Mouse (Mus musculus): ENCODE results near the gene Itga9. TPM values are rescaled to one million over a fixed set of nuclear protein-coding genes. Genes with fewer than 3 reads are reported as not detected.

Itga9 gene
- polyA plus RNA-seq, 1 experiment, result not detected

DNA sequence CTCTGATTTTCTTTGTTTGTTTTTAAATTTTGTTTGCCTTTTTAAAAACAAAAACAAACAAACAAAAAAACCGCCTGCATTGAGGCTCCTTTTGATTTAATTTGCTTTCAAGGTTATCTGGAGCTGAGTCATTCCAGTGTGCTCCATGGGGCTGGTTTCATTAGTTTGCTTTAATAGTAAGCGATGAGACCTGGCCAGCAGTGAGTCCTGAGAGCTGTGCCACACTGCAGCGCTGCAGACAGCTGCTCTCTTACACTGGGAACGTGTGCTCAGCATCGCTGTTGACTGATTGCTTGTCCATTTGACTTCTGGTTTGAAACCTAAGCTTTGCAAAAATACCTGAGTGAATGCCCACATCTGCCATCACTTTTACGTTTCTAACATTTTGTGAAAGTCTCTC is 26.1 kb upstream of the Itga9 start:
- WGBS, result 64% methylated on average over 6 of the region's 6 CpGs

GRCm38 (mm10) chr9:118582757-118583156 is 23.7 kb upstream of the Itga9 start:
- H3K4me3 ChIP-seq (ENCODE audit: insufficient read depth, low read depth, low read length), result no peak overlapping the region
- 73% methylated on average over 6 of the region's 6 CpGs for WGBS
- H3K4me1 ChIP-seq (ENCODE audit: control insufficient read depth, insufficient read depth, low read length), result no peaks in the 10 kb centered on the region
- no peak for TF ChIP-seq CTCF (IDR thresholded peaks at IDR 0.05; ENCODE audit: insufficient read depth, low read depth, low read length)
- TF ChIP-seq POLR2A (IDR thresholded peaks at IDR 0.05; ENCODE audit: insufficient read depth, low read depth, low read length), result no peak
- no peak overlapping the region for H3K27ac ChIP-seq (ENCODE audit: insufficient read depth, low read depth, low read length)

More for the DNA sequence above, 26.1 kb upstream of the Itga9 start:
- Histone ChIP-seq H3K4me3 (ENCODE audit: insufficient read depth, low read depth, low read length) (no peak overlapping the region), H3K27ac (ENCODE audit: insufficient read depth, low read depth, low read length) (no peak overlapping the region), H3K4me1 (ENCODE audit: control insufficient read depth, insufficient read depth, low read length) (no peaks in the 10 kb centered on the region)
- TF ChIP-seq POLR2A (IDR thresholded peaks at IDR 0.05; ENCODE audit: insufficient read depth, low read depth, low read length) (no peak), CTCF (IDR thresholded peaks at IDR 0.05; ENCODE audit: insufficient read depth, low read depth, low read length) (no peak)

DNA sequence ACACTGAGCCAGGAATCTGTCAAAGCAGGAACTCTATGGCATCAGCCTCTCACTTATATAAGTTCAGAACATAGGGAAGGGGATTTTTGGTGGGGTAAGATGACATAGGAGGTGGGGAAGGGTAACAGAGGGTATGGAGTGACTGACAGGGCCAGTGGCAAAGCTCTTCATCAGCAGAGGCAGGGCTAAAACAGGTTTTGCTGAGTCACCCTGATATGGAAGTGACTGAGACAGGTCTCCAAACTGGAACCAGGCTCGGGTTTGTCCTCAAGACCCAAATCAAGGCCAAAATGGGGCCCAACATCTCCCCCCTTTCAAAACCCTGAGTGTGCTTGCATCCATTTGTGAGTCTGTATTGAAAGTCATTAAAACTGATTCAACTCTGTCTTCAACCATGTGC is 21.7 kb upstream of the Itga9 start:
- 78% methylated on average over 1 of the region's 1 CpGs for WGBS
- Histone ChIP-seq H3K4me3 (ENCODE audit: insufficient read depth, low read depth, low read length) (no peak overlapping the region), H3K4me1 (ENCODE audit: control insufficient read depth, insufficient read depth, low read length) (no peaks in the 10 kb centered on the region), H3K27ac (ENCODE audit: insufficient read depth, low read depth, low read length) (no peak overlapping the region)
- TF ChIP-seq POLR2A (IDR thresholded peaks at IDR 0.05; ENCODE audit: insufficient read depth, low read depth, low read length), result no peak
- no peak for TF ChIP-seq CTCF (IDR thresholded peaks at IDR 0.05; ENCODE audit: insufficient read depth, low read depth, low read length)

- Histone ChIP-seq H3K4me3 (ENCODE audit: insufficient read depth, low read depth, low read length) (no peak overlapping the region), H3K27ac (ENCODE audit: insufficient read depth, low read depth, low read length) (no peak overlapping the region), H3K4me1 (ENCODE audit: control insufficient read depth, insufficient read depth, low read length) (no peaks in the 10 kb centered on the region)
- TF ChIP-seq POLR2A (IDR thresholded peaks at IDR 0.05; ENCODE audit: insufficient read depth, low read depth, low read length) (no peak), CTCF (IDR thresholded peaks at IDR 0.05; ENCODE audit: insufficient read depth, low read depth, low read length) (no peak)
- 89% methylated on average over 6 of the region's 6 CpGs for WGBS
Observed at GRCm38 (mm10) chr9:118585998-118586397, 20.5 kb upstream of the Itga9 start.

GRCm38 (mm10) chr9:118587115-118587514 is 19.4 kb upstream of the Itga9 start:
- no peak overlapping the region for H3K27ac ChIP-seq (ENCODE audit: insufficient read depth, low read depth, low read length)
- no peak overlapping the region for H3K4me3 ChIP-seq (ENCODE audit: insufficient read depth, low read depth, low read length)
- H3K4me1 ChIP-seq (ENCODE audit: control insufficient read depth, insufficient read depth, low read length), result no peaks in the 10 kb centered on the region
- TF ChIP-seq CTCF (IDR thresholded peaks at IDR 0.05; ENCODE audit: insufficient read depth, low read depth, low read length) (no peak), POLR2A (IDR thresholded peaks at IDR 0.05; ENCODE audit: insufficient read depth, low read depth, low read length) (no peak)
- WGBS, result 85% methylated on average over 4 of the region's 4 CpGs

- TF ChIP-seq CTCF (IDR thresholded peaks at IDR 0.05; ENCODE audit: insufficient read depth, low read depth, low read length) (peak; percentile 77), POLR2A (IDR thresholded peaks at IDR 0.05; ENCODE audit: insufficient read depth, low read depth, low read length) (no peak)
- Histone ChIP-seq H3K4me1 (ENCODE audit: control insufficient read depth, insufficient read depth, low read length) (no peaks in the 10 kb centered on the region), H3K27ac (ENCODE audit: insufficient read depth, low read depth, low read length) (no peak overlapping the region), H3K4me3 (ENCODE audit: insufficient read depth, low read depth, low read length) (no peak overlapping the region)
- WGBS, result 19% methylated on average over 3 of the region's 3 CpGs
Observed at GRCm38 (mm10) chr9:118589249-118589648, 17.2 kb upstream of the Itga9 start.

DNA sequence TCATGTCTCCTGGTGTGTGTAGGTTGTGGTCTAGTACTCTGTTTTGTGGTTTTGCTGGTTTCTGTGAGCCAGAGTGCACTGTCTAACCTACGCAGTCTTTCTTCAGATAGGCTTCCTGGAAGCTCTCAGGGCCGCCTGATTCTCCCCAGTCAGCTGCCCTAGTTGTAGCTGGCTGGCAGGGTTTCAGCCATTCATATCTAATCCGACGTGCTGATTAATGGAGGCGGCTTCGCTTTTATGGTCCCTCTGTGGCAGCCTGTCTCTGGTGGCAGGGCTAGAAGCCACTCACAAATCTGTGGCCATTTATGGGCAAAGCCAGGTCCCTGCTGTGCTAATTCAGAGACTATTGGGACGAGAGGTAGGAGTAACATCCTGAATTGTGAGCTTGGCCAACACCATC is 16.3 kb upstream of the Itga9 start:
- H3K4me1 ChIP-seq (ENCODE audit: control insufficient read depth, insufficient read depth, low read length), result no peaks in the 10 kb centered on the region
- TF ChIP-seq POLR2A (IDR thresholded peaks at IDR 0.05; ENCODE audit: insufficient read depth, low read depth, low read length), result no peak
- TF ChIP-seq CTCF (IDR thresholded peaks at IDR 0.05; ENCODE audit: insufficient read depth, low read depth, low read length), result no peak
- 45% methylated on average over 7 of the region's 7 CpGs for WGBS
- H3K4me3 ChIP-seq (ENCODE audit: insufficient read depth, low read depth, low read length), result no peak overlapping the region
- H3K27ac ChIP-seq (ENCODE audit: insufficient read depth, low read depth, low read length), result no peak overlapping the region

DNA sequence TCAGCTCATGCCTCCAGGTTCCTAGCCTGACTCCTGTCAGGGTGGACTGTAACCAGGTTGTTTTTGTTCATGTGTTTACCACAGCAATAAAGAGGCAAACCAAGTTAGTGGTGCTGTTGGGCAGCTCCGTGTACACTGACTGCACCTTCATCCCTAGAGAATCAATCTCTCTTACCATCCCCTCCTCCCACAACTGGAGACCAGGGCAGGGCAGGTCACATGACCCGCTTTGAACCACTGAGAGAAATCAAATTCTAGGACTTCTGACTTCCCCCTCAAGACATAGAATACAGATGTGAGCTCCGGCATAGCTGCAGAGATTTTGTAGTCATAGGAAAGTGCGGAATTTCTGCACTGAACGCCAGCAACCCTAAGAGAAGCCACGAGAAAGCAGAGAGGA is 14.9 kb upstream of the Itga9 start:
- H3K27ac ChIP-seq (ENCODE audit: insufficient read depth, low read depth, low read length), result no peak overlapping the region
- TF ChIP-seq CTCF (IDR thresholded peaks at IDR 0.05; ENCODE audit: insufficient read depth, low read depth, low read length) (no peak), POLR2A (IDR thresholded peaks at IDR 0.05; ENCODE audit: insufficient read depth, low read depth, low read length) (no peak)
- H3K4me3 ChIP-seq (ENCODE audit: insufficient read depth, low read depth, low read length), result no peak overlapping the region
- 87% methylated on average over 6 of the region's 6 CpGs for WGBS
- no peaks in the 10 kb centered on the region for H3K4me1 ChIP-seq (ENCODE audit: control insufficient read depth, insufficient read depth, low read length)

DNA sequence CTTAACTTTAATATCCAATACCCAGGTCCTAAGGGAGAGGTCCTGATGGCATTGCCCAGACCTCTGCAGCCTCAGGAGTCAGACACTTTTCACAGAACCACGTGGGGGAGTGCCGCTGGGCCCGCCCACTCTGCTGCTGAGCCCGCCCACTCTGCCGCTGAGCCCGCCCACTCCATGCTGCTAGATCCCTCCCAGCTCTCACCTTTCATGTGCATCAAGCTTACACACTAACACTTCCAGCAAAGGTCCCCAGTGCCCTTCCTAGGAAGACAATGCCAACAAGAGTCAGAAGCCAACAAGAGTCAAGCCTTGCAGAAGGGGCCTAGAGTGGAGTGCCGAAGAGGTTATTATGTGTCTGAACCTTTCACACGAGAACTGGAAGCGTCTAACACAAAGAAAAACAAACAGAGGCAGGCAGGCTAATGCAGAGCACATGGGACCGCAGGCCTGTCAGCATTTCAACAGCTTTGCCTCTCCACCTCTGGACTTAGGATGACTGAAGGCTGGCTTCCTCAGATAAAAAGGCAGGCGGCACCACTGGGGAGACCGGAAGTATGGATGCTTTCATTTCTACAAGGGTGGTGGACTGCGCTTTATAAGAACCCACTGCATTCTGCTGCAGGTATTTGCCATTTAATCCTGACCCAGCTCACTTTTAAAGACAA is 13.8 kb upstream of the Itga9 start:
- no peak for TF ChIP-seq POLR2A (IDR thresholded peaks at IDR 0.05; ENCODE audit: insufficient read depth, low read depth, low read length)
- no peak for TF ChIP-seq CTCF (IDR thresholded peaks at IDR 0.05; ENCODE audit: insufficient read depth, low read depth, low read length)
- H3K4me1 ChIP-seq (ENCODE audit: control insufficient read depth, insufficient read depth, low read length), result no peaks in the 10 kb centered on the region
- 69% methylated on average over 13 of the region's 13 CpGs for WGBS
- H3K4me3 ChIP-seq (ENCODE audit: insufficient read depth, low read depth, low read length), result no peak overlapping the region
- H3K27ac ChIP-seq (ENCODE audit: insufficient read depth, low read depth, low read length), result no peak overlapping the region

Data from olfactory bulb, adult 2 months (tissue).